Mouse (Mus musculus) liver, adult 2 months (tissue): ENCODE data around the gene Apoo. TPM values are rescaled to one million over a fixed set of nuclear protein-coding genes. Genes with fewer than 3 reads are reported as not detected.
"Not testable (repeated sequence)": the region's sequence is repeated elsewhere in the genome, so short reads cannot be mapped to it uniquely, and the experiment has no call there.

Experiments
- DNase-seq: peaks from one replicate; pipeline ENCODE4 v3.0.0-alpha.2; 2011; ENCODE audit warnings: low read depth, low spot score; ENCODE audit errors: extremely low read depth
- H3K27ac ChIP-seq: fragments of 200-500 bp; replicated peaks from 2 replicates; pipeline ENCODE4 v1.5.1; 2012; ENCODE audit warnings: low read depth, mild to moderate bottlenecking, control low read depth, inconsistent platforms, low read length; ENCODE audit not compliant: insufficient read depth
- H3K27me3 ChIP-seq: fragments of 200-500 bp; 2 replicates; pipeline ENCODE4 v1.6.1; 2012; ENCODE audit warnings: mild to moderate bottlenecking, moderate library complexity, low read length, inconsistent platforms; ENCODE audit not compliant: control insufficient read depth, insufficient read depth
- H3K36me3 ChIP-seq: fragments of 200-500 bp; 2 replicates; pipeline ENCODE4 v1.6.1; 2012; ENCODE audit warnings: low read length, inconsistent platforms; ENCODE audit not compliant: control insufficient read depth, insufficient read depth
- H3K4me1 ChIP-seq: fragments of 200-500 bp; 2 replicates; pipeline ENCODE4 v1.6.1; 2011; ENCODE audit warnings: low read length; ENCODE audit not compliant: control insufficient read depth, insufficient read depth
- H3K4me3 ChIP-seq: fragments of 200-500 bp; 2 replicates; pipeline ENCODE4 v1.5.1; 2011; ENCODE audit warnings: low read depth, mild to moderate bottlenecking, control low read depth, low read length, moderate library complexity; ENCODE audit not compliant: insufficient read depth
- H3K79me2 ChIP-seq: fragments of 200-500 bp; 2 replicates; pipeline ENCODE4 v1.6.1; 2012; ENCODE audit warnings: inconsistent platforms, mild to moderate bottlenecking, low read length, moderate library complexity; ENCODE audit not compliant: control insufficient read depth, insufficient read depth
- H3K9ac ChIP-seq: fragments of 200-500 bp; 2 replicates; pipeline ENCODE4 v1.6.1; 2012; ENCODE audit warnings: low read depth, mild to moderate bottlenecking, control low read depth, inconsistent platforms, low read length
- CTCF ChIP-seq: fragments of 200-500 bp; IDR thresholded peaks from 2 replicates; pipeline ENCODE4 v1.5.1; 2011; ENCODE audit warnings: low read depth, low read length, control low read depth
- POLR2A ChIP-seq: fragments of 200-500 bp; IDR thresholded peaks from 2 replicates; pipeline ENCODE4 v1.6.1; 2011; ENCODE audit warnings: low read length, control low read depth; ENCODE audit not compliant: insufficient read depth; ENCODE audit errors: extremely low read depth
- WGBS: fragments of 180-500 bp; shearing (Covaris S2); methylation state at CpG from one replicate; pipeline ENCODE4 v1.1.7; 2018; 5-methylcytosine and 5-hydroxymethylcytosine counted together
- polyA plus RNA-seq: library from polyadenylated mRNA; depleted of rRNA; stranded (reverse); fragments of >200 nt; gene quantifications from 2 replicates; pipeline ENCODE4 v1.2.3, GENCODE M21; 2012; rRNA removed
- total RNA-seq: library from RNA; depleted of rRNA; stranded (reverse); fragments of >200 nt; gene quantifications from 2 replicates; pipeline ENCODE4 v1.2.3, GENCODE M21; 2014; rRNA removed

Gene Apoo
- total and polyA plus RNA-seq, 2 experiments: 5.3 to 38.6 TPM

DNA sequence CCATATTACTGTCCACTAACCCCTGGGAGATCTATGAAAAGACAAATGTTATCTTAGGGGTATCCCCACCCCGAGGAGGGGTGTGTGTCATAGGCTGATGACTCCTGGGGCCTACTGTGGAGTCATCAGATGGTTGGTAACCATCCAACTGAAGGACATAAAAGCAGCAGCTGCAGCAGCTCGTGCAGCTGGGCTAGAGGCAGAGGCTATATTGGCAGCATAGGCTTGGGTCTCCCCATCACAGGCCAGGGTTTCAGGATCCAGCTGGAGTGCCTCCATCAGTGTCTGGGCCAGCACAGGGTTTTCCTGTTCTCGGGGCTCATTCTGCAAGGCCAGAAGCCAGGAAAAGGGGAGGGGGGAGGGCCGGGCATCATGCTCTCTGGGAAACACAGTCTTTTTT is 92.4 kb downstream of the Apoo start:
- H3K27me3 ChIP-seq: no peaks in the 10 kb centered on the region
- no peak overlapping the region for H3K4me3 ChIP-seq
- H3K27ac ChIP-seq: no peak overlapping the region
- H3K79me2 ChIP-seq: no peaks in the 10 kb centered on the region
- no peak for TF ChIP-seq CTCF
- TF ChIP-seq POLR2A: no peak
- 55% methylated on average over 4 of the region's 4 CpGs for WGBS
- no peak overlapping the region for H3K9ac ChIP-seq
- no peaks in the 10 kb centered on the region for H3K4me1 ChIP-seq
- no peak for DNase-seq
- no peaks in the 10 kb centered on the region for H3K36me3 ChIP-seq

GRCm38 (mm10) chrX:94461513-94461912 is 94.6 kb downstream of the Apoo start:
- not testable (repeated sequence) for H3K4me1 ChIP-seq, H3K9ac ChIP-seq, H3K36me3 ChIP-seq, H3K27ac ChIP-seq, H3K4me3 ChIP-seq, H3K79me2 ChIP-seq, DNase-seq, H3K27me3 ChIP-seq
- 100% methylated on average over 1 of the region's 3 CpGs for WGBS

- not testable (repeated sequence) for H3K36me3 ChIP-seq, H3K79me2 ChIP-seq, H3K27ac ChIP-seq, H3K27me3 ChIP-seq, H3K4me3 ChIP-seq, H3K9ac ChIP-seq, H3K4me1 ChIP-seq, DNase-seq
- no CpG with 5 or more reads among the region's 7 CpGs for WGBS
These were observed 95.9 kb downstream of the Apoo start for GRCm38 (mm10) chrX:94462604-94463429.

Other genes starting within 250 kb of the Apoo start
- 13.8 and 14.4 TPM in 2 replicates for gene Zfx, start 243.4 kb upstream of the Apoo start, total RNA-seq
- 1.9 and 2.1 TPM in 2 replicates for gene Zfx, start 243.4 kb upstream of the Apoo start, polyA plus RNA-seq
- gene Eif2s3x, start 154.3 kb upstream of the Apoo start, total RNA-seq: 93.1 and 103 TPM in 2 replicates
- gene Eif2s3x, start 154.3 kb upstream of the Apoo start, polyA plus RNA-seq: 42.7 and 43.7 TPM in 2 replicates
- 5.9 and 7.4 TPM in 2 replicates for gene Klhl15, start 132.5 kb upstream of the Apoo start, total RNA-seq
- 1.8 and 3.9 TPM in 2 replicates for gene Klhl15, start 132.5 kb upstream of the Apoo start, polyA plus RNA-seq
- not detected in 2 replicates for gene Fam90a1b, start 340 bp upstream of the Apoo start, total RNA-seq
- gene Fam90a1b, start 340 bp upstream of the Apoo start, polyA plus RNA-seq: not detected in 2 replicates
- gene Maged1, start 175.0 kb downstream of the Apoo start, total RNA-seq: 51.4 and 63.2 TPM in 2 replicates
- gene Maged1, start 175.0 kb downstream of the Apoo start, polyA plus RNA-seq: 55.0 and 78.9 TPM in 2 replicates